Mouse (Mus musculus): ENCODE data around the gene Btbd2. TPM values are rescaled to one million over a fixed set of nuclear protein-coding genes. Genes with fewer than 3 reads are reported as not detected.

Gene Btbd2
- polyA plus RNA-seq, 1 experiment, result 49.5 TPM

GRCm38 (mm10) chr10:80701721-80702535 lies 45.1 kb upstream of the Btbd2 start, which contains the start of the genes Mob3a and Izumo4:
Gene Mob3a (minus strand): TSS chr10:80701977.
Gene Izumo4 (plus strand): TSS chr10:80702184.
- H3K4me3 ChIP-seq (ENCODE audit: extremely low read depth, insufficient read depth, insufficient read length), result peak within 1 kb of the TSS; percentile 94
- DNase-seq (ENCODE audit: low read depth in 1 of 2, low spot score in 2 of 2), result peak; percentile 98
- WGBS, result under 1% methylated on average over 59 of the region's 59 CpGs
- no peak for TF ChIP-seq CTCF (IDR thresholded peaks at IDR 0.05; ENCODE audit: extremely low read depth, insufficient read depth, insufficient read length, insufficient replicate concordance)
- peak; percentile 58 for TF ChIP-seq POLR2A (IDR thresholded peaks at IDR 0.05; ENCODE audit: low read depth, low read length)
- H3K27me3 ChIP-seq (ENCODE audit: control insufficient read depth, insufficient read depth, low read length), result no peaks in the 10 kb centered on the region
- H3K27ac ChIP-seq (ENCODE audit: insufficient read depth, low read length), result peak within 1 kb of the TSS; percentile 96
- peaks cover 32% of the 10 kb centered on the region; the same call in 1 of the 2 replicates for H3K4me1 ChIP-seq (ENCODE audit: control insufficient read depth, insufficient read depth, insufficient read length)
- peaks cover 3% of the 10 kb centered on the region; the same call in 1 of the 2 replicates for H3K36me3 ChIP-seq (ENCODE audit: control insufficient read depth, insufficient read depth, low read length)

GRCm38 (mm10) chr10:80700732-80701131 lies 43.9 kb upstream of the Btbd2 start:
- Histone ChIP-seq H3K27ac (ENCODE audit: insufficient read depth, low read length) (peak overlapping the region; percentile 96), H3K4me1 (ENCODE audit: control insufficient read depth, insufficient read depth, insufficient read length) (peaks cover 39% of the 10 kb centered on the region; the same call in 1 of the 2 replicates), H3K36me3 (ENCODE audit: control insufficient read depth, insufficient read depth, low read length) (peaks cover 3% of the 10 kb centered on the region; the same call in 1 of the 2 replicates), H3K27me3 (ENCODE audit: control insufficient read depth, insufficient read depth, low read length) (no peaks in the 10 kb centered on the region), H3K4me3 (ENCODE audit: extremely low read depth, insufficient read depth, insufficient read length) (peak overlapping the region; percentile 94)
- TF ChIP-seq CTCF (IDR thresholded peaks at IDR 0.05; ENCODE audit: extremely low read depth, insufficient read depth, insufficient read length, insufficient replicate concordance) (no peak), POLR2A (IDR thresholded peaks at IDR 0.05; ENCODE audit: low read depth, low read length) (peak; percentile 37; the same call in 1 of the 2 replicates)
- 3% methylated on average over 4 of the region's 4 CpGs for WGBS
- peak in 1 of 2 experiments; percentile 68 for DNase-seq (ENCODE audit: low read depth in 1 of 2, low spot score in 2 of 2)

- DNase-seq (ENCODE audit: low read depth in 1 of 2, low spot score in 2 of 2), result no peak
- no peaks in the 10 kb centered on the region for H3K27me3 ChIP-seq (ENCODE audit: control insufficient read depth, insufficient read depth, low read length)
- 24% methylated on average over 7 of the region's 7 CpGs for WGBS
Measured at GRCm38 (mm10) chr10:80700038-80700504, 43.2 kb upstream of the Btbd2 start.

GRCm38 (mm10) chr10:80698605-80699004 lies 41.7 kb upstream of the Btbd2 start:
- 30% methylated on average over 9 of the region's 9 CpGs for WGBS
- Histone ChIP-seq H3K27ac (ENCODE audit: insufficient read depth, low read length) (peak overlapping the region; percentile 88), H3K27me3 (ENCODE audit: control insufficient read depth, insufficient read depth, low read length) (no peaks in the 10 kb centered on the region), H3K4me1 (ENCODE audit: control insufficient read depth, insufficient read depth, insufficient read length) (peaks cover 51% of the 10 kb centered on the region; the same call in 1 of the 2 replicates), H3K36me3 (ENCODE audit: control insufficient read depth, insufficient read depth, low read length) (peaks cover 4% of the 10 kb centered on the region; the same call in 1 of the 2 replicates), H3K4me3 (ENCODE audit: extremely low read depth, insufficient read depth, insufficient read length) (peak overlapping the region; percentile 26; the same call in 1 of the 2 replicates)
- DNase-seq (ENCODE audit: low read depth in 1 of 2, low spot score in 2 of 2), result no peak
- TF ChIP-seq CTCF (IDR thresholded peaks at IDR 0.05; ENCODE audit: extremely low read depth, insufficient read depth, insufficient read length, insufficient replicate concordance) (no peak), POLR2A (IDR thresholded peaks at IDR 0.05; ENCODE audit: low read depth, low read length) (no peak)

More at GRCm38 (mm10) chr10:80700038-80700504, 43.2 kb upstream of the Btbd2 start:
- Histone ChIP-seq H3K4me1 (ENCODE audit: control insufficient read depth, insufficient read depth, insufficient read length) (peaks cover 39% of the 10 kb centered on the region; the same call in 1 of the 2 replicates), H3K36me3 (ENCODE audit: control insufficient read depth, insufficient read depth, low read length) (peaks cover 3% of the 10 kb centered on the region; the same call in 1 of the 2 replicates), H3K4me3 (ENCODE audit: extremely low read depth, insufficient read depth, insufficient read length) (peak overlapping the region; percentile 44; the same call in 1 of the 2 replicates), H3K27ac (ENCODE audit: insufficient read depth, low read length) (peak overlapping the region; percentile 96)
- no peak for TF ChIP-seq POLR2A (IDR thresholded peaks at IDR 0.05; ENCODE audit: low read depth, low read length)
- TF ChIP-seq CTCF (IDR thresholded peaks at IDR 0.05; ENCODE audit: extremely low read depth, insufficient read depth, insufficient read length, insufficient replicate concordance), result no peak

- no peaks in the 10 kb centered on the region for H3K27me3 ChIP-seq (ENCODE audit: control insufficient read depth, insufficient read depth, low read length)
- TF ChIP-seq POLR2A (IDR thresholded peaks at IDR 0.05; ENCODE audit: low read depth, low read length) (no peak), CTCF (IDR thresholded peaks at IDR 0.05; ENCODE audit: extremely low read depth, insufficient read depth, insufficient read length, insufficient replicate concordance) (no peak)
- peaks cover 4% of the 10 kb centered on the region; the same call in 1 of the 2 replicates for H3K36me3 ChIP-seq (ENCODE audit: control insufficient read depth, insufficient read depth, low read length)
- 54% methylated on average over 9 of the region's 9 CpGs for WGBS
- H3K4me3 ChIP-seq (ENCODE audit: extremely low read depth, insufficient read depth, insufficient read length), result no peak overlapping the region; the same call in 1 of the 2 replicates
- H3K27ac ChIP-seq (ENCODE audit: insufficient read depth, low read length), result peak overlapping the region; percentile 88
- peaks cover 53% of the 10 kb centered on the region; the same call in 1 of the 2 replicates for H3K4me1 ChIP-seq (ENCODE audit: control insufficient read depth, insufficient read depth, insufficient read length)
- no peak for DNase-seq (ENCODE audit: low read depth in 1 of 2, low spot score in 2 of 2)
Measured at GRCm38 (mm10) chr10:80697812-80698211, 40.9 kb upstream of the Btbd2 start.

- Histone ChIP-seq H3K4me1 (ENCODE audit: control insufficient read depth, insufficient read depth, insufficient read length) (peaks cover 57% of the 10 kb centered on the region; the same call in 1 of the 2 replicates), H3K36me3 (ENCODE audit: control insufficient read depth, insufficient read depth, low read length) (peaks cover 4% of the 10 kb centered on the region; the same call in 1 of the 2 replicates), H3K27ac (ENCODE audit: insufficient read depth, low read length) (peak overlapping the region; percentile 88), H3K27me3 (ENCODE audit: control insufficient read depth, insufficient read depth, low read length) (no peaks in the 10 kb centered on the region), H3K4me3 (ENCODE audit: extremely low read depth, insufficient read depth, insufficient read length) (no peak overlapping the region)
- DNase-seq (ENCODE audit: low read depth in 1 of 2, low spot score in 2 of 2), result no peak
- 69% methylated on average over 8 of the region's 8 CpGs for WGBS
- TF ChIP-seq POLR2A (IDR thresholded peaks at IDR 0.05; ENCODE audit: low read depth, low read length) (no peak), CTCF (IDR thresholded peaks at IDR 0.05; ENCODE audit: extremely low read depth, insufficient read depth, insufficient read length, insufficient replicate concordance) (no peak)
Measured at GRCm38 (mm10) chr10:80697393-80697787, 40.5 kb upstream of the Btbd2 start.
